Mouse (Mus musculus): Measurements from ENCODE around the gene Stard3nl. TPM values are rescaled to one million over a fixed set of nuclear protein-coding genes. Genes with fewer than 3 reads are reported as not detected.
A peak's percentile ranks its signal among the peaks of the same experiment; 100 is the strongest.
"Not testable (repeated sequence)": the region's sequence is repeated elsewhere in the genome, so short reads cannot be mapped to it uniquely, and the experiment has no call there.

Stard3nl gene
- total RNA-seq, 2 experiments from 2014 or later = 62.0 to 64.7 TPM

GRCm38 (mm10) chr13:19389434-19389833, 6.2 kb downstream of the Stard3nl start:
- no peak for DNase-seq (ENCODE audit: extremely low spot score in 1 of 2, low spot score in 1 of 2)

- no peak for DNase-seq (ENCODE audit: extremely low spot score in 1 of 2, low spot score in 1 of 2)
These were observed 10.4 kb downstream of the Stard3nl start for GRCm38 (mm10) chr13:19385226-19385625.

- no peak for DNase-seq (ENCODE audit: extremely low spot score in 1 of 2, low spot score in 1 of 2)
These were observed 14.3 kb downstream of the Stard3nl start for GRCm38 (mm10) chr13:19381112-19381828.

DNA sequence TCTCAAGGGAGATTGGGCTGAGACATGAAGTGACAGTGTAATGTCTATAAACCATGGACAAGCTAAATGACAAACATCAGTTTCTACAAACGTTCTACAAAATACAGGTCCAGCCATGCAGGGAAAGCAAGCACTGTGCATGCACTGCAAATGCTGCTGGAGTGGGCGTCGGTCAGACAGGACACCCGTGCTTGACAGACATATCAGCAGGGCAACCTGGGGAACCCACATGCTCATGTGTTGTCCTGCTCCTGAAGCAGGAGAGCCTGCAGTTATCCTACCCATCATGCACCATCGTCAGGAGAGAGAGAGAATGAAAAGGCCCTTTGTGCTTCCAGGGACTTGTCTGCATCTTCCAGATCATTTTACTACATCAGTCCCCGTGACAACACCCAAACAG, 16.3 kb downstream of the Stard3nl start:
- no peak for DNase-seq (ENCODE audit: extremely low spot score in 1 of 2, low spot score in 1 of 2)

DNA sequence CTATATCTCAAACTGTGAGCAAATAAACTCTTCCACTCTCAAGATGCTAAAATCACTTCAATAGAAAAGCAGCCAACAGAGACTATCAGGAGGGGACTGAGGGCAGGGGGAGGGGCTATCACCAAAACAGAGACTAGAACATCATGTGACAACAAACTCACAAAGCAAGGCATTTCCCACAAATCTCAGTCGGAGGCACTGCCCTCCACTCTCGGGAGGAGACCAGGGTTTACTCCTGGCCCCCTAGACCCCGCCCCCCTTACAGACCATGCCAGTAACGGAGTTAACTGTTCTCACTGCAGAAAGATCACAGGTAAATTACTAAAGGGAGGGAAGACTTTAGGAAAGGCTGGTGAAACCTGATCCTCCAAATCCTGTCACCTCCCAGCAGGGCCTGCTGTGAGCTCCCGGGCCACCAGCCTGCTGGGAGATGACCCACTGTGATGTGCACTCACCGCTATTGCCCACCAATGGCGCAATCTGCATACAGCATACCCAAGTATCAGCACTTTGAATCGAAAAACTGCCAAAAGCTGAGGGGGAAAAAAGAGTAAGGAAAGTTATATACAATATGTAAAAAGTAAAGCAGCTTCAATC, 23.4 kb downstream of the Stard3nl start:
- DNase-seq (ENCODE audit: extremely low spot score in 1 of 2, low spot score in 1 of 2) = no peak

- DNase-seq (ENCODE audit: extremely low spot score in 1 of 2, low spot score in 1 of 2) = no peak
These were observed 26.8 kb downstream of the Stard3nl start for GRCm38 (mm10) chr13:19368817-19369216.

DNA sequence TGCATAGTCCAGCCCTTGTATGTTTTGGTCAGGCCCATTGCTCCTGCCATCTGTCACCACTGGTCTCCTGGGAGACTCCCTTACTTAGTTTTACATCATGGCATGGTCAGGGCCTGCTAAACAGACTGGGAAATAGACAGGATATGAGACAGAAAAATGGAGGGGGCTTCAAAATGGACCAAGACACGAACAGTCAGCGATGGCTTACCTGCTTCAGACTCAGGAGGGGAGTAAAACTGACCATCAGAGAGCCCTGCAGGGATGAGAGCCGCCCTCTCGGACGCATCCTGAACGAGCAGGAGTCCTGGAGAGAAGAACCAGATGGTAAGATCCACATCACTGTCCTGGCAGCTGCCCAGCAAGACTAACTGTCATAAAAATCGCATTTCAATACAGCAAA, 28.1 kb downstream of the Stard3nl start:
- DNase-seq (ENCODE audit: extremely low spot score in 1 of 2, low spot score in 1 of 2) = no peak

GRCm38 (mm10) chr13:19366866-19367265, 28.7 kb downstream of the Stard3nl start:
- no peak for DNase-seq (ENCODE audit: extremely low spot score in 1 of 2, low spot score in 1 of 2)

GRCm38 (mm10) chr13:19365596-19365995, 30.0 kb downstream of the Stard3nl start:
- peak in 1 of 2 experiments; percentile 68 for DNase-seq (ENCODE audit: extremely low spot score in 1 of 2, low spot score in 1 of 2)

- peak in 1 of 2 experiments; percentile 67 for DNase-seq (ENCODE audit: extremely low spot score in 1 of 2, low spot score in 1 of 2)
These were observed 31.3 kb downstream of the Stard3nl start for GRCm38 (mm10) chr13:19364245-19364772.

DNA sequence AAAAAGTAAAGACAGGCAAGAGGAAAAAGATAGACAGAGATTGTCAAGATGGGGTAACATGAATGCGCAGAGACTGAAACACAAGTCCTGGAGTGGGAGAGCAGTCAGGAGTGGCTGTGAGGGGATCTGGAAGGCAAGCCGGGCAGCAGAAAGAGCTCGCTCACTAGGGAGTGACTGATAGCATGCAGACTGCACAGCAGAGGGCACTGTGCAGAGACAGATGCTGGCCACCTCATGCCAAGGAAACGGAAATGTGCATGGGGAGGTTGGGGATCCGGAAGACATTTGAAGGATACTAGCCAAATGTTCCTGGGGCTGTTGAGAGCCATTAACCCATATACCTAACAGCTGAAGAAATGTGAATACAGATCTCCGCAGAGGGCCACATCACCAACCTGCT, 33.2 kb downstream of the Stard3nl start:
- DNase-seq (ENCODE audit: extremely low spot score in 1 of 2, low spot score in 1 of 2) = no peak

- DNase-seq (ENCODE audit: extremely low spot score in 1 of 2, low spot score in 1 of 2) = no peak
These were observed 37.6 kb downstream of the Stard3nl start for GRCm38 (mm10) chr13:19358027-19358426.

DNA sequence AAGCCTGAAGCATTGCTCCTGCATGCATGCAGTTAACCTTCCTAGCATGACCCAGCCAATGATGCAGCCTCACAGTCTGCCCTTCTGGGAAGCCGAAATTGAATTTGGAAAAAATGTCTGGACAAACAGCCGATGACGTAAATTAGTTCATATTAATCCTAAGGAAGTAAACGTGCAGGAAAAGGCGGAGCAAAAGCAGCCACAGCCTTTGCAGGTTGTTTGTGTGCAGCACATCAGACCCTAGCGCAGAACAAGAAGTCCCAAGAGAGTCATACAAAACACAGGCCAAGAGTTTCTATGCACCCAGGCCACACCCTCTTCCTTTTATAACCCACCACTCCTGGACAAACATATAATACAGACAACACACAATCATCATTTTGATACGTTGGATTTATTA, 38.3 kb downstream of the Stard3nl start:
- DNase-seq (ENCODE audit: extremely low spot score in 1 of 2, low spot score in 1 of 2) = no peak

DNA sequence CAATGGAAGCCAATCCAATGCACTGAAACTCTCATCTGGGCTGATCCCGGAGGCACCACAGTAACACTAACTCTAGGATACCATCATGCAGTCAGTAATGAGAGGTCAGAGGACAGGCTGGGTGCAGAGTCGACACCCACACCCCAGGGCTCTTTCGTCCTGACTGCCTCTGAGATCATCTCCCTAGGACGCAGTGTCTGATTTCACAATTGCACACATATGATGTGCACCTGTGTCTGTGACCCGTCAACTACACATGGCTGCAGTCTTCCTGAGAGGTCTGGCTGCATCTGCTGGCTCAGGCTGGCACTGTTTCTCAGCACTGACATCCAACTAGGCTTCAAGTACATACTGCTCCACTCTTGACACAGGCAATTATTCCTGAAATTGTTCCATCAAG, 38.9 kb downstream of the Stard3nl start:
- DNase-seq (ENCODE audit: extremely low spot score in 1 of 2, low spot score in 1 of 2) = no peak

DNA sequence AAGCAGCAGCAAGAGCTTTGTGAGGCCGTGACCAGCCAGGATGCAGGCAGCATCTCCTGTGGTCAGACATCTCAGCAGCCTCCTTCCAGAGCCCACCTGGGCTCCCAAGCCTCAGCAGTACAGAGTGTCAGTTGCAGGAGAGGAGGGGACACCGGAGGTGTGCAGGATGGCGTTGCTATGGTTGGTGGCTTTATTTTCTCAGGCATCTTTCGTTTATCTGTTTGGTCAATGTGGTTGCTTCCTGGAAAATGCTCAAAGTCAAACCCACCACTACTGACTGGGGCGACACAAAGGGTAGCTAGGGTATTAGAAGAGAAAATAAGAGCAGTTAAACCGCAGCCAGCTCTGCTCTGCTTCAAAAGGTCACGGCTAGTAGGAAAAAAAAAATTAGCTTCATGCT, 39.5 kb downstream of the Stard3nl start:
- no peak for DNase-seq (ENCODE audit: extremely low spot score in 1 of 2, low spot score in 1 of 2)

- DNase-seq (ENCODE audit: extremely low spot score in 1 of 2, low spot score in 1 of 2) = no peak
These were observed 42.8 kb downstream of the Stard3nl start for GRCm38 (mm10) chr13:19352795-19353194.

DNA sequence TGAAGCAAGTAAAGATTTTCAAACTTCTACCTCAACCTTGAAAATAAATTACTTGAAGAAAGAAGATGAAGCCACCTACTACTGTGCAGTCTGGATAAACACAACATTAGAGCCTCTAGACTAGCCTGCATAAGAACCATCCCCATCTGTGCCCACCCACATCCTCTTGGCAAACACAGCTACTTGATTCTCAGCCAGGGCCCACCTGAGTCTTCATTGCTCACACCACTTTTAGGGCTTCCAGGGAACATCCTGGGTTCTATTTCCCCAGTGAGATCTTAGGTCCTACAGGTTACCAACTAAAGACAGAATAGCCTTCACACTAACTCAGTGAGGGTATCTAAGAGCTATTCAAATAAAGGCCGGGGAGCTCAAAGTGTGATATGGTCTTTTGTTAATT, 55.2 kb downstream of the Stard3nl start:
- not testable (repeated sequence) for DNase-seq (ENCODE audit: extremely low spot score in 1 of 2, low spot score in 1 of 2)

- DNase-seq (ENCODE audit: extremely low spot score in 1 of 2, low spot score in 1 of 2) = peak in 1 of 2 experiments; percentile 18
These were observed 59.3 kb downstream of the Stard3nl start for GRCm38 (mm10) chr13:19336310-19336709.

Measured in layer of hippocampus, postnatal 25 days (tissue).